Mouse (Mus musculus): Measurements from ENCODE around the gene Pebp1.
"Not testable (repeated sequence)": the region's sequence is repeated elsewhere in the genome, so short reads cannot be mapped to it uniquely, and the experiment has no call there.

Pebp1 gene

GRCm38 (mm10) chr5:117302899-117303298, 15.5 kb upstream of the Pebp1 start:
- H3K27me3 ChIP-seq (ENCODE audit: control insufficient read depth, insufficient read depth, low read length, poor library complexity, severe bottlenecking): no peaks in the 10 kb centered on the region
- DNase-seq (ENCODE audit: low read depth, low spot score): no peak
- no peaks in the 10 kb centered on the region for H3K36me3 ChIP-seq (ENCODE audit: control insufficient read depth, insufficient read depth, low read length, poor library complexity, severe bottlenecking)

GRCm38 (mm10) chr5:117295011-117295410, 7.6 kb upstream of the Pebp1 start:
- no peaks in the 10 kb centered on the region for H3K27me3 ChIP-seq (ENCODE audit: control insufficient read depth, insufficient read depth, low read length, poor library complexity, severe bottlenecking)
- no peak for DNase-seq (ENCODE audit: low read depth, low spot score)

GRCm38 (mm10) chr5:117293776-117294175, 6.4 kb upstream of the Pebp1 start:
- DNase-seq (ENCODE audit: low read depth, low spot score); H3K27me3 ChIP-seq (ENCODE audit: control insufficient read depth, insufficient read depth, low read length, poor library complexity, severe bottlenecking); H3K36me3 ChIP-seq (ENCODE audit: control insufficient read depth, insufficient read depth, low read length, poor library complexity, severe bottlenecking): not testable (repeated sequence)

More at GRCm38 (mm10) chr5:117295011-117295410, 7.6 kb upstream of the Pebp1 start:
- H3K36me3 ChIP-seq (ENCODE audit: control insufficient read depth, insufficient read depth, low read length, poor library complexity, severe bottlenecking): no peaks in the 10 kb centered on the region

GRCm38 (mm10) chr5:117292547-117292946, 5.1 kb upstream of the Pebp1 start:
- Histone ChIP-seq H3K27me3 (ENCODE audit: control insufficient read depth, insufficient read depth, low read length, poor library complexity, severe bottlenecking) (no peaks in the 10 kb centered on the region), H3K36me3 (ENCODE audit: control insufficient read depth, insufficient read depth, low read length, poor library complexity, severe bottlenecking) (no peaks in the 10 kb centered on the region)
- no peak for DNase-seq (ENCODE audit: low read depth, low spot score)

- no peak for DNase-seq (ENCODE audit: low read depth, low spot score)
- H3K36me3 ChIP-seq (ENCODE audit: control insufficient read depth, insufficient read depth, low read length, poor library complexity, severe bottlenecking): no peaks in the 10 kb centered on the region
- no peaks in the 10 kb centered on the region for H3K27me3 ChIP-seq (ENCODE audit: control insufficient read depth, insufficient read depth, low read length, poor library complexity, severe bottlenecking)
Measured at GRCm38 (mm10) chr5:117291312-117291711, 3.9 kb upstream of the Pebp1 start.

GRCm38 (mm10) chr5:117290081-117290480, 2.7 kb upstream of the Pebp1 start:
- no peaks in the 10 kb centered on the region for H3K27me3 ChIP-seq (ENCODE audit: control insufficient read depth, insufficient read depth, low read length, poor library complexity, severe bottlenecking)
- no peaks in the 10 kb centered on the region; the same call in 1 of the 2 replicates for H3K36me3 ChIP-seq (ENCODE audit: control insufficient read depth, insufficient read depth, low read length, poor library complexity, severe bottlenecking)
- DNase-seq (ENCODE audit: low read depth, low spot score): peak; percentile 30

- DNase-seq (ENCODE audit: low read depth, low spot score): no peak
- peaks cover 3% of the 10 kb centered on the region for H3K36me3 ChIP-seq (ENCODE audit: control insufficient read depth, insufficient read depth, low read length, poor library complexity, severe bottlenecking)
- no peaks in the 10 kb centered on the region for H3K27me3 ChIP-seq (ENCODE audit: control insufficient read depth, insufficient read depth, low read length, poor library complexity, severe bottlenecking)
Measured at GRCm38 (mm10) chr5:117289646-117290045, 2.2 kb upstream of the Pebp1 start.

GRCm38 (mm10) chr5:117286286-117286685, 1.1 kb downstream of the Pebp1 start:
- Histone ChIP-seq H3K36me3 (ENCODE audit: control insufficient read depth, insufficient read depth, low read length, poor library complexity, severe bottlenecking) (peaks cover 6% of the 10 kb centered on the region), H3K27me3 (ENCODE audit: control insufficient read depth, insufficient read depth, low read length, poor library complexity, severe bottlenecking) (no peaks in the 10 kb centered on the region)
- no peak for DNase-seq (ENCODE audit: low read depth, low spot score)

- peaks cover 6% of the 10 kb centered on the region for H3K36me3 ChIP-seq (ENCODE audit: control insufficient read depth, insufficient read depth, low read length, poor library complexity, severe bottlenecking)
- H3K27me3 ChIP-seq (ENCODE audit: control insufficient read depth, insufficient read depth, low read length, poor library complexity, severe bottlenecking): no peaks in the 10 kb centered on the region
- no peak for DNase-seq (ENCODE audit: low read depth, low spot score)
Measured at GRCm38 (mm10) chr5:117285266-117285665, 2.2 kb downstream of the Pebp1 start.

- no peaks in the 10 kb centered on the region for H3K27me3 ChIP-seq (ENCODE audit: control insufficient read depth, insufficient read depth, low read length, poor library complexity, severe bottlenecking)
- H3K36me3 ChIP-seq (ENCODE audit: control insufficient read depth, insufficient read depth, low read length, poor library complexity, severe bottlenecking): peaks cover 6% of the 10 kb centered on the region
- no peak for DNase-seq (ENCODE audit: low read depth, low spot score)
Measured at GRCm38 (mm10) chr5:117284682-117285081, 2.7 kb downstream of the Pebp1 start.

GRCm38 (mm10) chr5:117284029-117284428, 3.4 kb downstream of the Pebp1 start:
- Histone ChIP-seq H3K27me3 (ENCODE audit: control insufficient read depth, insufficient read depth, low read length, poor library complexity, severe bottlenecking) (no peaks in the 10 kb centered on the region), H3K36me3 (ENCODE audit: control insufficient read depth, insufficient read depth, low read length, poor library complexity, severe bottlenecking) (peaks cover 6% of the 10 kb centered on the region)
- DNase-seq (ENCODE audit: low read depth, low spot score): no peak

- peak; percentile 12 for DNase-seq (ENCODE audit: low read depth, low spot score)
Measured at GRCm38 (mm10) chr5:117282360-117282759, 5.1 kb downstream of the Pebp1 start.

GRCm38 (mm10) chr5:117281536-117281935, 5.9 kb downstream of the Pebp1 start:
- no peak for DNase-seq (ENCODE audit: low read depth, low spot score)
- Histone ChIP-seq H3K27me3 (ENCODE audit: control insufficient read depth, insufficient read depth, low read length, poor library complexity, severe bottlenecking) (no peaks in the 10 kb centered on the region), H3K36me3 (ENCODE audit: control insufficient read depth, insufficient read depth, low read length, poor library complexity, severe bottlenecking) (peaks cover 6% of the 10 kb centered on the region)

More at GRCm38 (mm10) chr5:117282360-117282759, 5.1 kb downstream of the Pebp1 start:
- H3K36me3 ChIP-seq (ENCODE audit: control insufficient read depth, insufficient read depth, low read length, poor library complexity, severe bottlenecking): peaks cover 6% of the 10 kb centered on the region
- H3K27me3 ChIP-seq (ENCODE audit: control insufficient read depth, insufficient read depth, low read length, poor library complexity, severe bottlenecking): no peaks in the 10 kb centered on the region

GRCm38 (mm10) chr5:117279669-117280050, 7.8 kb downstream of the Pebp1 start:
- no peak for DNase-seq (ENCODE audit: low read depth, low spot score)
- Histone ChIP-seq H3K36me3 (ENCODE audit: control insufficient read depth, insufficient read depth, low read length, poor library complexity, severe bottlenecking) (peaks cover 3% of the 10 kb centered on the region; the same call in 1 of the 2 replicates), H3K27me3 (ENCODE audit: control insufficient read depth, insufficient read depth, low read length, poor library complexity, severe bottlenecking) (no peaks in the 10 kb centered on the region)

- no peaks in the 10 kb centered on the region for H3K36me3 ChIP-seq (ENCODE audit: control insufficient read depth, insufficient read depth, low read length, poor library complexity, severe bottlenecking)
- no peaks in the 10 kb centered on the region for H3K27me3 ChIP-seq (ENCODE audit: control insufficient read depth, insufficient read depth, low read length, poor library complexity, severe bottlenecking)
- DNase-seq (ENCODE audit: low read depth, low spot score): no peak
Measured at GRCm38 (mm10) chr5:117278809-117279668, 8.4 kb downstream of the Pebp1 start.
